Mouse (Mus musculus): ENCODE measurements around the gene Gltpd2.
A peak's percentile ranks its signal among the peaks of the same experiment; 100 is the strongest.
"Not testable (repeated sequence)": the region's sequence is repeated elsewhere in the genome, so short reads cannot be mapped to it uniquely, and the experiment has no call there.

Gltpd2 gene

GRCm38 (mm10) chr11:70520178-70520769 lies 1.3 kb downstream of the Gltpd2 start:
- DNase-seq = peak; percentile 42

GRCm38 (mm10) chr11:70523306-70523989 lies 4.5 kb downstream of the Gltpd2 start:
- not testable (repeated sequence) for DNase-seq

GRCm38 (mm10) chr11:70524782-70525181 lies 5.8 kb downstream of the Gltpd2 start:
- DNase-seq = no peak

- DNase-seq = peak; percentile 87
Observed at GRCm38 (mm10) chr11:70525184-70525678, 6.2 kb downstream of the Gltpd2 start, which contains the start of gene Psmb6. Gene Psmb6 (plus strand): TSS chr11:70525367.

GRCm38 (mm10) chr11:70525726-70526125 lies 6.7 kb downstream of the Gltpd2 start:
- DNase-seq = no peak

- DNase-seq = no peak
Observed at GRCm38 (mm10) chr11:70526211-70526610, 7.2 kb downstream of the Gltpd2 start.

DNA sequence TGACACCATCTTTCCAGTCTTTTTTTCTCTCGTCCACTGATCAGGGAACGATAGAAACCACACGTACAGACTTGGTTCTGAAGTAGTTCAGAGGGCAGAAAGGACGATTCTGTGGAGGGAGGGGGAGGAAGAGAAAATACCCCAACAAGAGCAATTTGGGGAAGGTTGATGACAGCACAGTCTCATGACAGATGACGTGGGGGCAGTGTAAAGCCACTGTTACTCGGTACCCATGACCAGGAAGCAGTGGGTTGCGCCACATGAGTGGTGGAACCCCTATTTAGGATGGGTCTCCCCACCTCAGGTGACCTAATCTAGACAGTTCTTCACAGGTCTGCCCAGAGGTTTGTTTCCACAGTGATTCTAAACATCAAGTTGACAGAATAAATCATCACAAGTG lies 9.6 kb downstream of the Gltpd2 start:
- DNase-seq = no peak

GRCm38 (mm10) chr11:70531065-70531464 lies 12.1 kb downstream of the Gltpd2 start:
- DNase-seq = not testable (repeated sequence)

GRCm38 (mm10) chr11:70532839-70533238 lies 13.8 kb downstream of the Gltpd2 start, which contains the start of gene Gm40193:
Gene Gm40193 (minus strand): TSS chr11:70532939.
- DNase-seq = no peak

GRCm38 (mm10) chr11:70539423-70539822 lies 20.4 kb downstream of the Gltpd2 start:
- DNase-seq = no peak

DNA sequence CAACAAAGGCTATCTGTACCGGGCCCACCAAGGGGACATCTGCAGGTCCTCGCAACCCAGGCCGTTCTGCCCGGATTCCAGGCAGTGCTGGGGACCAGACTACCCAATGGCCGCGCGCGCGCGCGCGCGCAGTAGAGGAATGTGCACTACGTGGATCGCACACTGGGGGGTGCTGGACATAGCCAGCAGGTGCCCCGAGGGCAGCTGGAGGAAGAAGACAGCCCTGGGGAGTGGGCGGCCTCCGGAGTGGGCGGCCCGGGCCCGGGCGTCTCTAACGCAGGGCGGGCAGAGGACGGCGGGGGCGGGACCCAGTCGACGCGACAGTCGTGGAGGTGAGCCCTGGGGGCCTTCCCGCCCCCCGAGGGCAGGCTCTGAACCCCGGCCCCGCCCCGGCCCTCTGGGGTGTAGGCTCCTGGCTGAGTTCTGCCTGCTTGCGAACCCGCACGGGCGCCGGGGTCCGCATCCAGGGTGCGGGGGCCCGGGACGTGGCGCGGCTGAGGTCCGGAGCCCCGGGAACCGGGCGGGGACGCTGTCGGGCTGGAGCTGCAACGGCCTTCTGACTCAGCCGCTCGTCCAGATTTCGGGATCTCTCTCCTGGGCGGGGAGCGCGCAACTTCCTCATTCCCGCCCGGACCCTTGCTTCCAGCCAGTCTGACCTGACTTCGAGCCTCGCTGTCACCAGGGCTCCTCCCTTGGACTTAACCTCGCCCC lies 21.0 kb downstream of the Gltpd2 start, which contains the start of gene Pld2:
Gene Pld2, plus strand, starts transcription at position 188 of the 711 bp plus-strand sequence.
- peak; percentile 83 for DNase-seq

DNA sequence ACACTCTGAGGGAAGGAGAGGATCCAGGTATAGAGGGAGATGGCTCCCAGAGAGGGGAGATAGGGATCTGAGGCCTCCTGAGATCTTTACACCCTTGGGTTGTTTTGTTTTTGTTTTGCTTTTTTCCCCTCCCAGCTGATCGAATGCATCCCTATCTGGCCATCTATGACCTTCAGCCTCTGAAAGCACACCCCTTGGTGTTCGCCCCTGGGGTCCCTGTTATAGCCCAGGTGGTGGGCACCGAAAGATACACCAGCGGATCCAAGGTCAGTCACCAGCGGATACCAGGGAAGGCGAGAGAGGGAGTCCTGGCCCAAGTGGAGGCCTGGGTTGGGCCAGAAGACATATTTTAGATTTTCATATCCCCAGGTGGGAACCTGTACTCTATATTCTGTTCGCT lies 21.9 kb downstream of the Gltpd2 start:
- no peak for DNase-seq

- DNase-seq = no peak
Observed at GRCm38 (mm10) chr11:70541415-70541814, 22.4 kb downstream of the Gltpd2 start.

DNA sequence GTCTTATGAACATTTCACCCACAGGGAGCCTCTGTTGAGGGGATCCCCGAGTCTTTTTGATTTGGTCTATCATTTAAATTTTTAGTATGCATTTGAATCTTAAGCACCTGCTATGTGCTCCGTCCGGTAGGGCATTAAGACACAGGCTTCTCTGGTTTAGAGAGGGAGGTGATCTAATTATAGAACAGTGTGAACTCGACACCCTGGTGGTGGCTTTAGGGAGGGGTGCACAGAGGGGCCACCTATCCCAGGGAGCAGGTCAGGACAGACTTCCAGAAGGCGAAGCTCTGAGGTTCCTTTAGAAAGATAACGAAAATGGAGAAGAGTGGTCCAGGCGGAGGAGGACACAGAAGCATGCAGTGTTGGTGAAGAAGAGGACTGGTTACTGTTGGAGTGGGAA lies 25.5 kb downstream of the Gltpd2 start:
- no peak for DNase-seq

- no peak for DNase-seq
Observed at GRCm38 (mm10) chr11:70551526-70551925, 32.5 kb downstream of the Gltpd2 start.

GRCm38 (mm10) chr11:70553940-70554339 lies 34.9 kb downstream of the Gltpd2 start:
- no peak for DNase-seq

- DNase-seq = no peak
Observed at GRCm38 (mm10) chr11:70557545-70557944, 38.5 kb downstream of the Gltpd2 start.

- no peak for DNase-seq
Observed at GRCm38 (mm10) chr11:70561937-70562286, 42.9 kb downstream of the Gltpd2 start.

DNA sequence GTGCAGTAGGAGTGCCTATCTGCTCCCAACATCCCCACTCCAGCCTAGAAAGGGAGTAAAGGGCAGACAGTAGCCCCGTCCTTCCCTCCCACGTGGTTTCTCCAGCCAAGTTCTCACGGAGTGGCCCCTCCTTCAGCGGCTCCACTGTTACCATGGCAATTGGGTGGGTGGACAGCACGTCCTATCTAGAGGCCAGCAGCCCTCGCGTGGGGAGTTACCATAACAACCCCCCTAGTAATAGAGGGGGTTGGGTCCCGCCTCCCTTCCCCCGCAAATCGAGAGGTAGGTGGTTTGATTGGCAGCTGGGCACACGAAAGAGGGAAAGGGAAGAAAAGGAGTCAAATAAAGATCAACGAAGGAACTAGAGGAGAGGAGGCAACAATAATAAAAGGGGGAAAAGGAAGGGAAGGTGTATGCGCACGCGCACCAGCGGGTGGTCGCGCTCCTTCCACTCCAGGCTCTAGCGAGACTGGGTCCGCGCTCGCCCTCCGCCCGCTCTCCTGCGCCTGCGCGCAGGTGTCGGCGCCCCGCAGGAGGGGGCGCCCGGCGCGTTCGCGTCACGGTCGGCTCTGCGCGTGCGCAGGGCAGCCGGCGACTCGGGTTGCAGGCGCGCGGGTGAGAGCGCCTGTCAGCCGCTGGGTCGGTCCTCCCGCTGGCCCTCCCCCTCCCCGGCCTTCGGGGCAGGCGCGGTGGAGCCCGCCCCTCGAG lies 43.4 kb downstream of the Gltpd2 start, which contains the start of gene Mink1:
Gene Mink1, plus strand, starts transcription at position 595 of the 708 bp plus-strand sequence.
- DNase-seq = peak; percentile 88

GRCm38 (mm10) chr11:70562995-70563469 lies 44.0 kb downstream of the Gltpd2 start:
- DNase-seq = no peak

GRCm38 (mm10) chr11:70563470-70564275 lies 44.7 kb downstream of the Gltpd2 start:
- DNase-seq = no peak
